Mouse (Mus musculus) adrenal gland, adult 2 months (tissue): Measurements from ENCODE around the gene Melk. TPM values are rescaled to one million over a fixed set of nuclear protein-coding genes. Genes with fewer than 3 reads are reported as not detected.

Experiments used
- DNase-seq: peaks from one replicate; pipeline ENCODE4 v3.0.0; 2021
- polyA plus RNA-seq: library from polyadenylated mRNA; depleted of rRNA; stranded (reverse); fragments of >200 nt; gene quantifications from 2 replicates; pipeline ENCODE4 v1.2.3, GENCODE M21; 2012; rRNA removed
- total RNA-seq, 2 experiments: library from RNA; stranded (reverse); gene quantifications; 2 replicates each; pipeline ENCODE4 v1.2.3; 2021

The Melk gene
- total and polyA plus RNA-seq, 3 experiments = 0.22 to 0.86 (median 0.72) TPM

DNA sequence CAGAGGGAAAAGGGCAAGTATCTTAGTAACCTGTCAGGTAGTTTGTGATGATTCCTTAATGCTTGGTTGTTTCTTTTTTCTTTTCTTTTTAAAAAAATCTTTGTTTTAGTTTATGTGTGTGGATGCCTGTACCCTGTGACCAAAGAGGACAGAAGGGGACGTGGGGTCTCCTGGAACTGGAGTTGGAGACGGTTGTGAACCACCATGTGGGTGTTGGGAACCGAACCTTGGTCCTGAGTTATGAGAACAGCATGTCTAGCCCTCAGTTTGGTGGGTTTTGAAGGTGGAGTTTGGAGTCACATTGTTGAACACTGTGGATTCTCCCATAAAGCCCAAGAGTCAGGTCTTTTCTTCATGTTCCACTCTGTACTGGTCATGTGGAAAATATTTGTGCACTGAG is 26.0 kb downstream of the Melk start:
- no peak for DNase-seq

DNA sequence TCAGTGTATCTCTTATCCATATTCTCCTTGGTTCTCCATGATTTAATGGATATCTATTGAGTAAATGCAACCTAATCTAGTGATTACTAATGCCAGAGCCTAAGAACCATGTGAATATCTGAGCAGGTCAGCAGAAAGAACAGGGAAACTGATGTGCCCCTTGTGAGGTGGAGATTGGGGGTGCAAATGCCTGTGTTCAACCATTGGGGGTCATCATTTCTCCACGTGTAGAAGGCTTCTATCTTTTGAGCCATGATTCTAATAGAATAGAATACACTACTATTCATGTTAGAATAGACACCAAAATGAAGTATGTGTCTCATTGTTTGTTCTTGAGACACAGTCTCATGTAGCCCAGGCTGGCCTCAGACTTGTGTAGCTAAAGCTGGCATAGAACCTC is 27.3 kb downstream of the Melk start:
- DNase-seq = no peak

DNA sequence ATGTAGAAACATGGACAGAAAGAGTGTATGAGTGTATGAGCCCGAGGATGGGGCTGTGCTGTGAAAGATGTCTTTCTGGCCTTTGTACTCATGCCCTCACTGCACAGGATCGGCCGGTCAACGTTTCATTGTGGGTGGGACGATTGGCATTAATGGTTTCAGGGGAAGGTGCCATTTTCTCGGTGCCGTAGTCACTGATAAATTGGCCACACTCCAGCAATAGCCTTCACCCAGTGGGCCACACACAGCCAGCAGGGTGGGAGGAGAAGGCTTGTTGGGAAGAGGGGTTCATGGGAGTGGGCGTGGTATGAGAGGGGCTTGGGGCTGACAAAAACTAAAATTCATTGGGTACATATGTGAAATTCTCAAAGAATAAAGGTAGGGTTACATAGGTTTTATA is 34.3 kb downstream of the Melk start:
- DNase-seq = no peak

DNA sequence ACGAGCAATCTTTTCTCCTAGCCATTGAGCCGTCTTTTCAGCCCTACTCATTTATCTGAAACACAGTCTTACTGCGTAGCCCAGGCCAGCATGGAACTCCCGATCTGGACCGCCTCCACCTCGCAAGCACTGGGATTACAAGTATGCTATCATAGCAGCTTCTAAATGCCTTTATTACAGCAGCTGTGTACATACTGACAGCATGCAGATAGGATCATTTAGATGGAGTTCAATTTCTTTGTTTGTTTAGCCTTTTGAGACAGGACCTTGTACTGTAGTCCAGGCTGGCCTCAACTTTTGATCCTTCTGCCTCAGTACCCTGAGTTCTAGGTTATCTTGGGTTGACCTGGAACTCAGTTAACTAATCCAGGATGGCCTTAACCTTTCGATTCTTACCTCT is 61.0 kb downstream of the Melk start:
- DNase-seq = no peak

DNA sequence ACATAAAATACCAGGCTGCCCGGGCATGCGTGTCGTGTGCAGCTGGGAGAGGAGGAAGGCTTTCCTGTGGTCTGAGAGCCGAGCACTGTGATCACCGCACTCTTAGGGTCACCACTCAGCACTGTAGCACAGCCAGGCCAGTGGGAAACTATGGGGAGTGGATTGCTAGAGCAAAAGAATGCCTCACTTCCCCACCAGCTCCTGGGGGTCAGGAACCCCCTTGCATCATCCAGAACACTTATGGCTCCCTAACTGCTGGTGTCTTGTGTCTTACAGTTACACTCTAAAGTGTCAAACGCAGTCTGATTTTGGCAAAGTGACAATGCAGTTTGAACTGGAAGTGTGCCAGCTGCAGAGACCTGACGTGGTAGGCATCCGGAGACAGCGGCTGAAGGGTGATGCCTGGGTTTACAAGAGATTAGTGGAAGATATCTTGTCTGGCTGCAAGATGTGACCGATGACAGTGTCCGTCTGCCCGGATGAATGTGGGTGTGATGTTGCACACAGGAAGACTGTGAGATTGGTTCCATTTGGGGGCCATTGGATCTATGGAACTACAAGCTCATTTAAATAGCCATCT is 62.8 kb downstream of the Melk start:
- DNase-seq = no peak

DNA sequence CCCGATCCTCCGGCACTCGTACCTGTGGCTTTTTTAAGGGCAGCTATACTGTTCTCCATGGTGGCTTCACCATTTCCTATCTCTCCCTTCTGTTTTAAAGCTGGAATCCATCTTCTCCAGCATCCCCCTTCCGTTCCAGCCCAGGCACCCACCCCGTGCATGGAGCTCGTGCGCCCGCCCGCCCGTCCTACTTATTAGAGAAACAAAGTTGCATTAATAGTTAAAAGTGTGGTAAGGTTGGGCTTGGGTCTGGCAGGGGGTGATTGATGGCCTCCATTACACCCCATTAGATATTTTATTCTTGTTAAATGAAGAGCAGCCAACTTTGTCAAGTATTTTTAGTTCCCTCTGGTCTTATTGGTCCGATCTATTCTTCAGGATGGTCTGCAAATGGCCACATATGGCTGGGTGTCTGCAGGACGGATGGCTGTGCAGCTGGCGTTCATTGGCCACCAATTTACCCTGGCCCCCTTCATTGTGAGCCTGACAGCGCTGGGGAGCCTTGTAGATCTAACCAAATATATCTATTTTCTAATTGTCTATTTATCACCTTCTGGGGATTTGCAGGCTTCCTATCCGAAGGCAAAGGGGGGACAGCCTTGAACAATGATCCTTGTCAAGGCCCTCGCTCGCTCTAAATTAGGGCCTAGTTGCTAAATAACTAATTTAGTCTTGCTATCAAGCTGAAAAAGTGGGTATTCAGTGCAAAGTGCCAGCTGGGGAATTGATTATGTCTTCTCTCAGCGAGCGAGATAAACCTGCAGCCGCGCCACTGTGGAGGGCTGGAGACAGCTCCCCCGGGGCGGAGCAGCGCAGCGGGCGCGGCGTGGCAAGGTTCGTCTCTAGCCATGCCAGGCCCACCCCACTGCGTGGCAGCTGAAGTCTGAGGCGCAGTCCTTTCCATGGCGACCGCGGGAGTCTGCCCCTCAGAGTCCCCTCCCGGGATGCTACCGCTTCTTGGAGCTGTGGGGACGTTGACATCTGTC is 91.8 kb downstream of the Melk start:
- DNase-seq = no peak

DNA sequence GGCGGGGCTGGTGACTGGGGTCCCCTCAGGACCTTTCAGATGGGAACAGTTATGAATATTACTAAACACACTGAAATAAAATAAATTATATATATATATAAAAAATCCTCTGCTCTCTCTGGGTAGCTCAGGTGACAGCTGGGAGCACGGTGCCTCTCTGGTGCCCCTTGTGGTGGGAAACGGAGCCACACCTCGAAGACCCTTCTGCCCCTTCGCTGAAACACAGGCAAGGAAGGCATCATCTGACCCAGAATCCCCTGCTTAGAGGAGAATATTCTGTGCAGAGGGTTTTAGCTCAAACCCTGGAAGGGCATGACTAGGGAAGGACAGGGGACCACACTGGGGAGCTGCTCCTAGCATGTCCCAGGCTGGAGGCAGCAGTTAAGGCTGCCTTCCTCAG is 101.9 kb downstream of the Melk start:
- DNase-seq = no peak

DNA sequence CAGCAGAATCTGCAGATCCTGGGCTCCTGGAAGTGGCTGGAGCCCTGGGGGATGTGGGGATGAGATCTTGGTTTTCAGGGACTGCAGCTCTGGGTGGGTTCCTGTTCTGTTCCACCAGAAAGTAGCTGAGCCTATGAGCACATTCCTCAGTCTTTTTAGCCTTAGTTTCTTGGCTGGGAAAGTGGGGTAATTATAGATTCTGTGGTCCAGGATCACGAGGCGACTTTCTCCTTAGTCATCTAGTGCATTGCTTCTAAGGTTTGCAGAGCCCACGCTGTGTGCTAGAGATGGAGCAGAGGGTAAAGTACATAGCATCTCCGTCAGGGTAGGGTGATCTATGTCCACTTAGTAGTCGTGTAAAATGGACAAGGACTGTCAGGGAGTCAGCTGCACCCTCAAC is 103.8 kb downstream of the Melk start:
- DNase-seq = no peak

Other genes with a start within 250 kb of the Melk start
- 10 to 100 TPM; 36.0 to 45.4 TPM for gene Gne, start 216.7 kb upstream of the Melk start, total RNA-seq
- gene Gne, start 216.7 kb upstream of the Melk start, polyA plus RNA-seq = 13.7 and 19.1 TPM in 2 replicates
- 10 to 100 TPM; 31.6 to 44.7 TPM for gene Rnf38, start 67.1 kb upstream of the Melk start, total RNA-seq
- gene Rnf38, start 67.1 kb upstream of the Melk start, polyA plus RNA-seq = 72.6 and 95.3 TPM in 2 replicates